Mouse (Mus musculus) stomach, embryonic 16.5 days (tissue): ENCODE results near the gene Sypl2. TPM values are rescaled to one million over a fixed set of nuclear protein-coding genes. Genes with fewer than 3 reads are reported as not detected.
A peak's percentile ranks its signal among the peaks of the same experiment; 100 is the strongest.

ENCODE experiments used
- ATAC-seq: fragments of 200-750 bp; cut with Nextera tagmentation; 2 replicates; pipeline ENCODE4 v1.8.0; 2017; ENCODE audit warnings: moderate number of reproducible peaks, moderate TSS enrichment; ENCODE audit not compliant: insufficient read depth, low FRiP score
- H3K27ac ChIP-seq: fragments of 300-500 bp; sonication (generic); 2 replicates; pipeline ENCODE4 v1.5.1; 2014; ENCODE audit warnings: low read length
- H3K27me3 ChIP-seq: fragments of 300-500 bp; sonication (generic); 2 replicates; pipeline ENCODE4 v1.6.1; 2014; ENCODE audit warnings: low read length, control low read depth, mixed read lengths; ENCODE audit not compliant: control insufficient read depth, insufficient read depth
- H3K36me3 ChIP-seq: fragments of 300-500 bp; sonication (generic); 2 replicates; pipeline ENCODE4 v1.6.1; 2014; ENCODE audit warnings: low read length; ENCODE audit not compliant: control insufficient read depth, insufficient read depth
- H3K4me1 ChIP-seq: fragments of 300-500 bp; sonication (generic); 2 replicates; pipeline ENCODE4 v1.6.1; 2014; ENCODE audit warnings: low read length, control low read depth, mixed read lengths; ENCODE audit not compliant: control insufficient read depth, insufficient read depth
- H3K4me2 ChIP-seq: fragments of 300-500 bp; sonication (generic); 2 replicates; pipeline ENCODE4 v1.6.1; 2014; ENCODE audit warnings: low read depth, low read length, mixed read lengths
- H3K4me3 ChIP-seq: fragments of 300-500 bp; sonication (generic); replicated peaks from 2 replicates; pipeline ENCODE4 v1.5.1; 2014; ENCODE audit warnings: mild to moderate bottlenecking, low read length
- H3K9ac ChIP-seq: fragments of 300-500 bp; sonication (generic); 2 replicates; pipeline ENCODE4 v1.6.1; 2014; ENCODE audit warnings: low read length
- H3K9me3 ChIP-seq: fragments of 300-500 bp; sonication (generic); replicated peaks from 2 replicates; pipeline ENCODE4 v1.6.1; 2016; ENCODE audit warnings: low read length, control low read depth; ENCODE audit not compliant: control insufficient read depth
- WGBS: fragments of 180-500 bp; shearing (Covaris S2); extraction: QIAGEN DNeasy Blood & Tissue Kit; methylation state at CpG from one replicate; pipeline ENCODE4 v1.1.7; 2014; 5-methylcytosine and 5-hydroxymethylcytosine counted together
- polyA plus RNA-seq: library from polyadenylated mRNA; unstranded; fragments of >200 nt; fragmentation: Nextera tagmentation; extraction: Ambion mirVana; gene quantifications from 2 replicates; pipeline ENCODE4 v1.2.1, GENCODE M21; 2015

The Sypl2 gene
- polyA plus RNA-seq, 1 experiment from 2014 or later, result 3.4 TPM

DNA sequence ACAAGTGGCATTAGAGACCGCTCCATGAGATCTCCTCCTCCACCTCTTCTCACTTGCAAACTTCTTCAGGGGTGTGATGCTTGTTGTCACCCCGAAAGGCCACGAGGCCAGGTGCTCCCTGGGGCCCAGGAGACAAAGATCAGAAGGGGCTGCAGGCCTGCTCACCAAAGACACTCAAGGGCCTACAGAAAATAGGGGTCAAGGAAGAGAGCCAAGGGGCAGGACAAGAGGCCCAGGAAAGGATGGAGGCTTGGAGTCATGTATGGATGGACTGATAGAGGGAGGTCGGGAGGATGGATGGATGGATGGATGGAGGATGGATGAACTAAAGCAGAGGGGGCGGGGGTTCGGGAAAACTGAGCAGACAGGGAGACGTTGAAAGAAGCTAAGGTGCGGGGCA is 16.9 kb downstream of the Sypl2 start:
- H3K4me3 ChIP-seq, result peak overlapping the region; percentile 67
- H3K36me3 ChIP-seq, result peaks cover 2% of the 10 kb centered on the region; the same call in 1 of the 2 replicates
- H3K9me3 ChIP-seq, result no peaks in the 10 kb centered on the region
- WGBS, result 3% methylated on average over 8 of the region's 8 CpGs
- H3K9ac ChIP-seq, result peak overlapping the region; percentile 87
- ATAC-seq, result no peak
- H3K27me3 ChIP-seq, result no peaks in the 10 kb centered on the region
- no peak overlapping the region; the same call in 1 of the 2 replicates for H3K27ac ChIP-seq
- peaks cover 29% of the 10 kb centered on the region for H3K4me1 ChIP-seq
- peak overlapping the region; percentile 93 for H3K4me2 ChIP-seq

DNA sequence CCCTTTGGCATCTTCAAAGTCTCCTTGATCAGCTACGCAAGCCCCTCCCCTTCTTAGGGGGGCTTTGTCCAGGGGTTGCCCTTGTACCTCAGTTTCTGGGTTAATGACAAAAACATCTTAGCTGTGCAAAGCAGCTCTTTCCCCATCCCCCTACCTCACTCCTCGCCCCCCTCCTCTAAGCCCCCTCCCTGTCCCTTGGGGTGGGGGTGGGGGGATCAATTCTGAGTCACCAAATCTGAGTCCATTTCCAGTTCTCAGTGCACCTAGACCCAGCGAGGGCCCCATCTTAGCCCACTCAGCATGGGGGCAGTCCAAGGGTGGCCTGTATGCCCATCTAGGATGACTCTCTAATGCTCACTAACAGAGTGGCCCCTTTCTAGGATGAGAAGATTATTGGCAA is 17.4 kb downstream of the Sypl2 start:
- Histone ChIP-seq H3K36me3 (peaks cover 2% of the 10 kb centered on the region; the same call in 1 of the 2 replicates), H3K4me3 (peak overlapping the region; percentile 67), H3K4me2 (peak overlapping the region; percentile 93), H3K4me1 (peaks cover 29% of the 10 kb centered on the region), H3K9me3 (no peaks in the 10 kb centered on the region), H3K9ac (peak overlapping the region; percentile 87), H3K27ac (no peak overlapping the region; the same call in 1 of the 2 replicates), H3K27me3 (no peaks in the 10 kb centered on the region)
- ATAC-seq, result no peak
- WGBS, result 67% methylated on average over 3 of the region's 3 CpGs

DNA sequence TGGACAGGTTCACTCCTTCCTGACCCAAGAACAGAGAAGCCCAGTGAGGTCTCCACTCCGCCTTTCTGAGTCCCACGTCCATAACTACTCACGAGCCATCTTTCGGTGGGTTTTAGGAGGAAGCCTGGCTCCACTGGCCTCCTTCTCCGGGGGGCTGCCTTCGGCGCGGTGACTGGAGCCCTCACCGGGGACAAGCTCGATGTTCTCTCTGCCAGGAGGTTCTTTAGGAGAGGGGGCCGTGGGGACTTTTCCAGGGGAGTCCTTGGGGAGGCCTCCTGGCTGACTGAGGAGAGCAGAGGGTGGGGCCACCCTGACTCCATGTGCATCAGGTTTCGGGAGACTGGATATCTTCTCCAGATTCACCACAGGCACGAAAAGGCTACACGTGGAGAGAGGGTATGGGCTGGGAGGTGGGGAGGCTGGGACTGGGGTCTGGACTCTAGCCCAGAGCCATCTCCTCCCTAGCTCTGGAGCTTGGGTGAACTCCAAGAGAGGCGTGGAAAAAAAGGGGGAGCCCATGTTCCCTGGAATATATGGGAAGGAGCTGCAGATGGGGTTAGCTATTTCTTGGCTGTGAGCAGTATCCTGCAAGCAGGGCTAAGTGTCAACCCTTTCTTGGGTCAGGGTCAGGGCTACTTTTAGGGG is 19.6 kb downstream of the Sypl2 start:
- Histone ChIP-seq H3K36me3 (peaks cover 2% of the 10 kb centered on the region; the same call in 1 of the 2 replicates), H3K4me3 (0 out of 2 replicates have a peak overlapping the region, but pooled peaks have one; percentile 3), H3K4me1 (peaks cover 32% of the 10 kb centered on the region), H3K9ac (peak overlapping the region; percentile 46), H3K9me3 (no peaks in the 10 kb centered on the region), H3K27me3 (no peaks in the 10 kb centered on the region), H3K4me2 (0 out of 2 replicates have a peak overlapping the region, but pooled peaks have one; percentile 9), H3K27ac (peak overlapping the region; percentile 67; the same call in 1 of the 2 replicates)
- peak; percentile 7; the same call in 1 of the 2 replicates for ATAC-seq
- WGBS, result 69% methylated on average over 15 of the region's 15 CpGs

DNA sequence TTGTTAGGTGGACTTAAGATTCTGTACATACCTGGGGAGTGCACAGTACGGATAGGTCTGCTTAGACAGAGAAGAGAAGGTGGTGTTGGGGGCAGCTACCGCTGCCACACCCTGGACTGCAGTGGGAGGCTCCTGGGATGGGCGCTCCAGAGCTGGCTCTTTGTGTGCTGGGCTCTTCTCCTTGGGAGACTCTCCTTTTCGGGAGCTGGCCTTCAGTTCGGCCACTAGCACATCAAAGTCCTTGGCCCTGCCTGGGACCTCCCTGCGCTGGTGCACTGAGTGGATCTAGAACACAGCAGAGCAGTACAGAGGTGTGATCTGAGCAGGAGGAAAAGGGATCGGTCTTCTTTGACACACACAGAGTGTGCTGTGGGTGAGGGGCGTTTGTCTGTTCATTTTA is 20.8 kb downstream of the Sypl2 start:
- ATAC-seq, result no peak
- no peak overlapping the region for H3K27ac ChIP-seq
- 90% methylated on average over 8 of the region's 8 CpGs for WGBS
- no peak overlapping the region for H3K4me2 ChIP-seq
- H3K4me1 ChIP-seq, result peaks cover 38% of the 10 kb centered on the region
- H3K27me3 ChIP-seq, result no peaks in the 10 kb centered on the region
- H3K36me3 ChIP-seq, result peaks cover 2% of the 10 kb centered on the region; the same call in 1 of the 2 replicates
- no peaks in the 10 kb centered on the region for H3K9me3 ChIP-seq
- H3K9ac ChIP-seq, result no peak overlapping the region
- no peak overlapping the region for H3K4me3 ChIP-seq

DNA sequence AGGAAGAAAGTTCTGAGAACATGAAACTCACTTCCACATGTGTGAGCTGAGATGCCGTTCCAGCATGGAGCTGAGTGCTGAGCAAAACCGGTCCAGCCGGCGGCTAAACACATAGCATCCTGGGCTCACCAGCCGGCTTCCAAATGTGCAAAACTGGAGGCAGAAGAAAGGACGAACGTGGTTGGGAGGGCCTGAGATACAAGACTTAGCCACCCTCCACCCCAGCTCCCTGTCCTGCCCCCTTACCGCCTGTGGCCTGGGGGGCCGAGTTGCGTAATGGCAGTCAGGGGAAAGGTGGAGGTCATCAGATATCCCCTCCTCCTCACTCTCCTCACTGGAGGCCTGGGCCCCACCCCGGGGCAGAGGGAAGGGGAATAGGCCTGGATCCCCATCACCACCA is 22.0 kb downstream of the Sypl2 start:
- peaks cover 36% of the 10 kb centered on the region for H3K4me1 ChIP-seq
- 84% methylated on average over 11 of the region's 11 CpGs for WGBS

DNA sequence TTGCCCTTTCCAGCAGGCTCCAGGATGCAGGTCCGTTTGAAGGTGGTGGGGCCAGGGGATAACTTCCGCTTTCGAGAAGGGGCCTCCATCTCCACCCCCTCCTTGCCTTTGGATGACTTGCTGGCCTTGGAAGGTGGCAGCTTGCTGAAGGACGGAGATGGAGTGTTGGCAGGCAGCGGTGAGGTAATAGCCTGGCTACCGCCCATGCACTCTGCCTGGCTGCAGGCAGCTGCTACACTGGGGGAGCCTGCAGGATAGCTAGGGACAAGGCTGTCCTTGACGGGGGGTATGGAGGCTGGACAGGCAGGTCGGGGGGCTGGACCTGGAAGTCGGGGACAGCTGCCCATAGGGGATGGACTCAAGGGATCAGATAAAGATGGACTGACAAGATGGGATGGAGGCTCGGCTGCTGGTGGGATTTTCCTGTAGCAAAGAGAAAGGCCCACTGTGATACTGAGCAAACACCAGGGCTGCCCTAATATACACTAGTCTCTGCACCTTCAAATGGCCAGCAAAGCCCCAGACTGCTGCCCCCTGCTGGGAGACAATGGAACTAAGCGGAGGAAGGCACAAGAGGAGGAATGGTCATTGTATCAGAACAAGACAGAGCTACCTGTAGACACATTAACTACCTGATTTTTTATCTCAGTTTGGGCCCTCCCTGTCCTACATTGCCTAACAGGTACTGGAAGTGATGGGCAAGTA is 22.7 kb downstream of the Sypl2 start:
- peaks cover 2% of the 10 kb centered on the region; the same call in 1 of the 2 replicates for H3K36me3 ChIP-seq

More for the DNA sequence above, 22.0 kb downstream of the Sypl2 start:
- Histone ChIP-seq H3K4me3 (no peak overlapping the region), H3K27ac (no peak overlapping the region), H3K27me3 (no peaks in the 10 kb centered on the region), H3K4me2 (no peak overlapping the region), H3K9me3 (no peaks in the 10 kb centered on the region), H3K9ac (no peak overlapping the region), H3K36me3 (peaks cover 2% of the 10 kb centered on the region; the same call in 1 of the 2 replicates)
- no peak for ATAC-seq

DNA sequence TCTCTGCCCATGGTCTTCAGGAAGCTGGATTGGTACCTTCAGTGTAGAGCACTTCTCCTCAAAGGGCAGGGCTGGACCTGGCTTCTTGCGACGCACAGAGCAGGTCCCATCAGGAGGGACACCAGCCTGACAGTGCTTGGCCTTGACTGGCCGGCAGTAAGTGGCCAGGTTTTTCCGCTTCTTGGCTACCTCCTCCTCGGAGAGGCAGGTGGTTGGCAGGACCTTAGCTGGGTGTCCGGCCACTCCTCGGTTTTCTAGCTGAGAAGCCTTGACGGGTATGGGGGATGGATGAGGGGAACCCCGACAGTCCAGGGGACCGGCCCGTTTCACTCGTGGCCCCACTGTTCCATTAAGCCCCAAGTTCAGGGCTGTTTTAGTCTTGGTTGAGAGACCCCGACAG is 23.2 kb downstream of the Sypl2 start:
- no peak overlapping the region for H3K27ac ChIP-seq
- H3K9ac ChIP-seq, result peak overlapping the region; percentile 20; the same call in 1 of the 2 replicates
- no peak overlapping the region for H3K4me2 ChIP-seq
- no peaks in the 10 kb centered on the region for H3K9me3 ChIP-seq
- WGBS, result 93% methylated on average over 13 of the region's 13 CpGs
- peaks cover 2% of the 10 kb centered on the region; the same call in 1 of the 2 replicates for H3K36me3 ChIP-seq
- peaks cover 23% of the 10 kb centered on the region for H3K4me1 ChIP-seq
- no peak overlapping the region for H3K4me3 ChIP-seq
- no peak for ATAC-seq
- H3K27me3 ChIP-seq, result no peaks in the 10 kb centered on the region

More for the DNA sequence above, 22.7 kb downstream of the Sypl2 start:
- Histone ChIP-seq H3K27me3 (no peaks in the 10 kb centered on the region), H3K4me3 (no peak overlapping the region), H3K9ac (no peak overlapping the region), H3K4me1 (peaks cover 29% of the 10 kb centered on the region), H3K9me3 (no peaks in the 10 kb centered on the region), H3K27ac (no peak overlapping the region), H3K4me2 (no peak overlapping the region)
- ATAC-seq, result no peak
- 83% methylated on average over 11 of the region's 11 CpGs for WGBS

DNA sequence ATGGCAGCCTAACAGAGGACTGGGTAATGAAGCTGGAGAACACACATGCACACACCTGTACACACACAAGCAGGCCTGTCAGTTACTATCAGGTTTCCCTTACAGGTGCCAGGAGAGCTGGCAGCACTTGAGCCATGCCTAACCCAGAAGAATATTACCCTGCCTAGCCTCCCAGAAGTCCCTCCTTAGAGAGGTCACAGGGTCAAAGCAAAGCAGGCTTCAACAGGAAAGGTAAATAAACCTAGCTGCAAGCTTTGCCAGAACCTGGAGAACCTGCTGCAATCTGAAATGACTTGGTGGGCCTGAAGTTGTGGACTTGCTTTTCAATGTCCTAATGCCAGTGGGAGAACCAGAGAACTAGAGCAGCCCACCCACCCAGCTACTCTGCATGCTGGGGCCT is 23.9 kb downstream of the Sypl2 start:
- no peak for ATAC-seq
- no peak overlapping the region for H3K4me2 ChIP-seq
- no peak overlapping the region for H3K4me3 ChIP-seq
- no peaks in the 10 kb centered on the region; the same call in 1 of the 2 replicates for H3K36me3 ChIP-seq
- no peaks in the 10 kb centered on the region for H3K27me3 ChIP-seq
- H3K27ac ChIP-seq, result peak overlapping the region; percentile 72
- H3K9me3 ChIP-seq, result no peaks in the 10 kb centered on the region
- peaks cover 22% of the 10 kb centered on the region for H3K4me1 ChIP-seq
- no peak overlapping the region for H3K9ac ChIP-seq
